Mouse (Mus musculus): ENCODE data around the gene Fgfr2. TPM values are rescaled to one million over a fixed set of nuclear protein-coding genes. Genes with fewer than 3 reads are reported as not detected.

The Fgfr2 gene
- polyA plus RNA-seq, 1 experiment from 2014 or later = 110 TPM

- WGBS = 75% methylated on average over 3 of the region's 3 CpGs
Measured at GRCm38 (mm10) chr7:132409890-132410289, 713.3 kb downstream of the Fgfr2 start.

GRCm38 (mm10) chr7:132402377-132403084 is 720.6 kb downstream of the Fgfr2 start:
- no peak overlapping the region for H3K4me3 ChIP-seq (ENCODE audit: low read depth, low read length)
- DNase-seq (ENCODE audit: low spot score) (peak; percentile 86), ATAC-seq (peak; percentile 88)
- no peaks in the 10 kb centered on the region for H3K36me3 ChIP-seq (ENCODE audit: insufficient read depth, low read length)
- TF ChIP-seq CTCF (IDR thresholded peaks at IDR 0.05) (peak; percentile 38), EP300 (IDR thresholded peaks at IDR 0.05) (peak; percentile 40; the same call in 1 of the 2 replicates)
- no peak overlapping the region for H3K9ac ChIP-seq (replicated peaks; ENCODE audit: low read depth)
- peaks cover 6% of the 10 kb centered on the region; the same call in 1 of the 2 replicates for H3K4me1 ChIP-seq (ENCODE audit: insufficient read depth, low read depth, low read length)
- no peak overlapping the region for H3K4me2 ChIP-seq (replicated peaks; ENCODE audit: low read depth, low read length)
- 43% methylated on average over 10 of the region's 10 CpGs for WGBS
- H3K27ac ChIP-seq (ENCODE audit: low read length) = peak overlapping the region; percentile 20; the same call in 1 of the 2 replicates
- no peaks in the 10 kb centered on the region for H3K27me3 ChIP-seq (replicated peaks; ENCODE audit: insufficient read depth, low read length)
- no peaks in the 10 kb centered on the region for H3K9me3 ChIP-seq (ENCODE audit: low read length)

More at GRCm38 (mm10) chr7:132409890-132410289, 713.3 kb downstream of the Fgfr2 start:
- H3K4me3 ChIP-seq (ENCODE audit: low read depth, low read length) = no peak overlapping the region
- ATAC-seq = no peak
- no peaks in the 10 kb centered on the region for H3K36me3 ChIP-seq (ENCODE audit: insufficient read depth, low read length)
- no peaks in the 10 kb centered on the region for H3K27me3 ChIP-seq (replicated peaks; ENCODE audit: insufficient read depth, low read length)
- no peak overlapping the region for H3K27ac ChIP-seq (ENCODE audit: low read length)
- TF ChIP-seq CTCF (IDR thresholded peaks at IDR 0.05) = no peak
- TF ChIP-seq EP300 (IDR thresholded peaks at IDR 0.05) = no peak
- DNase-seq (ENCODE audit: low spot score) = no peak
- no peak overlapping the region for H3K9ac ChIP-seq (replicated peaks; ENCODE audit: low read depth)
- H3K9me3 ChIP-seq (ENCODE audit: low read length) = no peaks in the 10 kb centered on the region
- H3K4me1 ChIP-seq (ENCODE audit: insufficient read depth, low read depth, low read length) = no peaks in the 10 kb centered on the region
- H3K4me2 ChIP-seq (replicated peaks; ENCODE audit: low read depth, low read length) = no peak overlapping the region

GRCm38 (mm10) chr7:132398487-132398886 is 724.7 kb downstream of the Fgfr2 start:
- DNase-seq (ENCODE audit: low spot score) = peak; percentile 19
- H3K9ac ChIP-seq (replicated peaks; ENCODE audit: low read depth) = no peak overlapping the region
- H3K9me3 ChIP-seq (ENCODE audit: low read length) = no peaks in the 10 kb centered on the region
- WGBS = 61% methylated on average over 3 of the region's 3 CpGs
- H3K27me3 ChIP-seq (replicated peaks; ENCODE audit: insufficient read depth, low read length) = no peaks in the 10 kb centered on the region
- 0 out of 2 replicates have a peak, but pooled peaks have one; percentile 3 for ATAC-seq
- no peak overlapping the region for H3K4me3 ChIP-seq (ENCODE audit: low read depth, low read length)
- H3K27ac ChIP-seq (ENCODE audit: low read length) = no peak overlapping the region
- H3K4me2 ChIP-seq (replicated peaks; ENCODE audit: low read depth, low read length) = no peak overlapping the region
- no peak for TF ChIP-seq CTCF (IDR thresholded peaks at IDR 0.05)
- no peak for TF ChIP-seq EP300 (IDR thresholded peaks at IDR 0.05)
- H3K36me3 ChIP-seq (ENCODE audit: insufficient read depth, low read length) = no peaks in the 10 kb centered on the region
- peaks cover 6% of the 10 kb centered on the region; the same call in 1 of the 2 replicates for H3K4me1 ChIP-seq (ENCODE audit: insufficient read depth, low read depth, low read length)

- H3K4me2 ChIP-seq (replicated peaks; ENCODE audit: low read depth, low read length) = no peak overlapping the region
- no peak overlapping the region for H3K9ac ChIP-seq (replicated peaks; ENCODE audit: low read depth)
- no peaks in the 10 kb centered on the region for H3K4me1 ChIP-seq (ENCODE audit: insufficient read depth, low read depth, low read length)
- DNase-seq (ENCODE audit: low spot score) (no peak), ATAC-seq (no peak)
- H3K4me3 ChIP-seq (ENCODE audit: low read depth, low read length) = no peak overlapping the region
- no peak overlapping the region for H3K27ac ChIP-seq (ENCODE audit: low read length)
- no peaks in the 10 kb centered on the region for H3K27me3 ChIP-seq (replicated peaks; ENCODE audit: insufficient read depth, low read length)
- no peaks in the 10 kb centered on the region for H3K36me3 ChIP-seq (ENCODE audit: insufficient read depth, low read length)
- WGBS = 61% methylated on average over 7 of the region's 7 CpGs
- no peak for TF ChIP-seq EP300 (IDR thresholded peaks at IDR 0.05)
- TF ChIP-seq CTCF (IDR thresholded peaks at IDR 0.05) = no peak
- H3K9me3 ChIP-seq (ENCODE audit: low read length) = no peaks in the 10 kb centered on the region
Measured at GRCm38 (mm10) chr7:132396661-132397322, 726.4 kb downstream of the Fgfr2 start.

GRCm38 (mm10) chr7:132393582-132394175 is 729.5 kb downstream of the Fgfr2 start:
- Histone ChIP-seq H3K27ac (ENCODE audit: low read length) (no peak overlapping the region), H3K4me3 (ENCODE audit: low read depth, low read length) (no peak overlapping the region), H3K9ac (replicated peaks; ENCODE audit: low read depth) (no peak overlapping the region), H3K9me3 (ENCODE audit: low read length) (no peaks in the 10 kb centered on the region), H3K27me3 (replicated peaks; ENCODE audit: insufficient read depth, low read length) (no peaks in the 10 kb centered on the region), H3K4me2 (replicated peaks; ENCODE audit: low read depth, low read length) (no peak overlapping the region), H3K36me3 (ENCODE audit: insufficient read depth, low read length) (no peaks in the 10 kb centered on the region), H3K4me1 (ENCODE audit: insufficient read depth, low read depth, low read length) (no peaks in the 10 kb centered on the region)
- no peak for TF ChIP-seq EP300 (IDR thresholded peaks at IDR 0.05)
- TF ChIP-seq CTCF (IDR thresholded peaks at IDR 0.05) = no peak
- no peak for ATAC-seq
- no peak for DNase-seq (ENCODE audit: low spot score)

- DNase-seq (ENCODE audit: low spot score) (no peak), ATAC-seq (no peak)
- Histone ChIP-seq H3K27me3 (replicated peaks; ENCODE audit: insufficient read depth, low read length) (no peaks in the 10 kb centered on the region), H3K27ac (ENCODE audit: low read length) (no peak overlapping the region), H3K9me3 (ENCODE audit: low read length) (no peaks in the 10 kb centered on the region), H3K36me3 (ENCODE audit: insufficient read depth, low read length) (no peaks in the 10 kb centered on the region), H3K4me2 (replicated peaks; ENCODE audit: low read depth, low read length) (no peak overlapping the region), H3K9ac (replicated peaks; ENCODE audit: low read depth) (no peak overlapping the region), H3K4me3 (ENCODE audit: low read depth, low read length) (no peak overlapping the region), H3K4me1 (ENCODE audit: insufficient read depth, low read depth, low read length) (no peaks in the 10 kb centered on the region)
- 65% methylated on average over 5 of the region's 5 CpGs for WGBS
- TF ChIP-seq CTCF (IDR thresholded peaks at IDR 0.05) (no peak), EP300 (IDR thresholded peaks at IDR 0.05) (no peak)
Measured at GRCm38 (mm10) chr7:132393014-132393406, 730.1 kb downstream of the Fgfr2 start.
